Mouse (Mus musculus): ENCODE results near the gene Fgfr2.

- TF ChIP-seq MAX (IDR thresholded peaks at IDR 0.05; ENCODE audit: low read depth) (no peak), E2F4 (IDR thresholded peaks at IDR 0.05; ENCODE audit: insufficient read depth) (no peak)
Observed at GRCm38 (mm10) chr7:130604390-130604789, 2518.8 kb downstream of the Fgfr2 start.
